Mouse (Mus musculus) liver, adult 2 months (tissue): Measurements from ENCODE around the gene Syt1.

Experiments
- CTCF ChIP-seq: fragments of 200-500 bp; IDR thresholded peaks from 2 replicates; pipeline ENCODE4 v1.5.1; 2011; ENCODE audit warnings: low read depth, low read length, control low read depth
- POLR2A ChIP-seq: fragments of 200-500 bp; IDR thresholded peaks from 2 replicates; pipeline ENCODE4 v1.6.1; 2011; ENCODE audit warnings: low read length, control low read depth; ENCODE audit not compliant: insufficient read depth; ENCODE audit errors: extremely low read depth

- no peak for TF ChIP-seq CTCF
- TF ChIP-seq POLR2A = no peak
These were observed 324.1 kb downstream of the Syt1 start for GRCm38 (mm10) chr10:108686696-108687095.
